Mouse (Mus musculus) lung, adult 2 months (tissue): ENCODE data around the gene Slc38a6.

Experiments used
- CTCF ChIP-seq: fragments of 200-500 bp; IDR thresholded peaks from 2 replicates; pipeline ENCODE4 v1.5.1; 2011; ENCODE audit warnings: mild to moderate bottlenecking, low read length, control low read depth; ENCODE audit not compliant: insufficient read depth
- POLR2A ChIP-seq: fragments of 200-500 bp; IDR thresholded peaks from 2 replicates; pipeline ENCODE4 v1.6.1; 2011; ENCODE audit warnings: low read depth, mild to moderate bottlenecking, control low read depth, low read length, borderline replicate concordance; ENCODE audit errors: extremely low read depth

GRCm38 (mm10) chr12:73268497-73268896 lies 18.1 kb upstream of the Slc38a6 start:
- TF ChIP-seq POLR2A (no peak), CTCF (no peak)
